In genomic region chr8:41818577-41818976, GRCm38 (mm10) we compare ENCODE assay signal across 16 mouse cellular contexts.
DNase-seq lines count a peak whose midpoint lies in the region; ATAC-seq and TF ChIP-seq lines count a peak whose summit lies in the region.
"Had no signal": no experiment of that assay in that cellular context is flagged by ENCODE, and none has a peak within 500 bp of the region (broad histone marks: within the 10 kb centered on the region; RNA-seq: fewer than 3 reads in every experiment).

No protein-coding gene starts in this region.

- no peaks in the 10 kb centered on the region for H3K9me3 ChIP-seq in hindbrain, embryonic 13.5 days
- no peaks in the 10 kb centered on the region for H3K9me3 ChIP-seq in hindbrain, embryonic 16.5 days (ENCODE audit: control insufficient read depth, low read length)
- no peaks in the 10 kb centered on the region for H3K9me3 ChIP-seq in embryonic facial prominence, embryonic 10.5 days
- no peaks in the 10 kb centered on the region for H3K9me3 ChIP-seq in limb, embryonic 12.5 days
- H3K9me3 ChIP-seq: neural tube, embryonic 13.5 days had no signal

- H3K4me2 ChIP-seq in hindbrain, embryonic 13.5 days, result no peak overlapping the region
- no peak overlapping the region for H3K4me2 ChIP-seq in hindbrain, embryonic 16.5 days (ENCODE audit: low read length)
- no peak overlapping the region for H3K4me2 ChIP-seq in limb, embryonic 12.5 days
- H3K4me2 ChIP-seq: neural tube, embryonic 13.5 days had no signal

- ATAC-seq in hindbrain, embryonic 13.5 days (ENCODE audit: low FRiP score), result no peak
- ATAC-seq in hindbrain, embryonic 16.5 days, result no peak
- ATAC-seq in limb, embryonic 12.5 days (ENCODE audit: insufficient number of reproducible peaks, insufficient read depth, low FRiP score, low TSS enrichment, low read depth), result 0 out of 2 replicates have a peak, but pooled peaks have one; percentile 26
- ATAC-seq in granulocyte monocyte progenitor cell, adult 5-6 weeks (replicated peaks; ENCODE audit: poor library complexity, severe bottlenecking), result no peak
- ATAC-seq: forebrain, postnatal 0 days; intestine, embryonic 16.5 days; liver, postnatal 0 days had no signal

- H3K36me3 ChIP-seq in hindbrain, embryonic 13.5 days, result no peaks in the 10 kb centered on the region
- H3K36me3 ChIP-seq in hindbrain, embryonic 16.5 days (ENCODE audit: control insufficient read depth, insufficient read depth, low read length), result no peaks in the 10 kb centered on the region
- no peaks in the 10 kb centered on the region for H3K36me3 ChIP-seq in embryonic facial prominence, embryonic 10.5 days (replicated peaks)
- no peaks in the 10 kb centered on the region for H3K36me3 ChIP-seq in limb, embryonic 12.5 days
- H3K36me3 ChIP-seq: neural tube, embryonic 13.5 days had no signal

- TF ChIP-seq POLR2A in brain, embryonic 14.5 days (IDR thresholded peaks at IDR 0.05; ENCODE audit: borderline replicate concordance, extremely low read depth, insufficient read depth, insufficient read length, poor library complexity, severe bottlenecking), result no peak

- no peaks in the 10 kb centered on the region for H3K4me1 ChIP-seq in hindbrain, embryonic 13.5 days (replicated peaks)
- H3K4me1 ChIP-seq in hindbrain, embryonic 16.5 days (ENCODE audit: control insufficient read depth, insufficient read depth, low read depth, low read length), result no peaks in the 10 kb centered on the region
- peaks cover 9% of the 10 kb centered on the region for H3K4me1 ChIP-seq in embryonic facial prominence, embryonic 10.5 days
- peaks cover 22% of the 10 kb centered on the region for H3K4me1 ChIP-seq in limb, embryonic 12.5 days (replicated peaks)
- H3K4me1 ChIP-seq: neural tube, embryonic 13.5 days had no signal

- H3K9ac ChIP-seq in hindbrain, embryonic 13.5 days, result no peak overlapping the region
- no peak overlapping the region for H3K9ac ChIP-seq in hindbrain, embryonic 16.5 days (ENCODE audit: low read depth, low read length)
- H3K9ac ChIP-seq in limb, embryonic 12.5 days (replicated peaks), result no peak overlapping the region
- H3K9ac ChIP-seq: forebrain, postnatal 0 days; liver, postnatal 0 days; neural tube, embryonic 13.5 days had no signal

- WGBS in hindbrain, embryonic 13.5 days, result 69% methylated on average over 5 of the region's 5 CpGs
- WGBS in hindbrain, embryonic 16.5 days, result 65% methylated on average over 5 of the region's 5 CpGs
- WGBS in embryonic facial prominence, embryonic 10.5 days, result 68% methylated on average over 5 of the region's 5 CpGs
- WGBS in limb, embryonic 12.5 days, result 49% methylated on average over 5 of the region's 5 CpGs

- H3K27me3 ChIP-seq in hindbrain, embryonic 13.5 days, result no peaks in the 10 kb centered on the region
- H3K27me3 ChIP-seq in hindbrain, embryonic 16.5 days (replicated peaks; ENCODE audit: control insufficient read depth, insufficient read depth, low read length), result no peaks in the 10 kb centered on the region
- no peaks in the 10 kb centered on the region for H3K27me3 ChIP-seq in embryonic facial prominence, embryonic 10.5 days (replicated peaks; ENCODE audit: low read depth, poor library complexity, severe bottlenecking)
- H3K27me3 ChIP-seq in limb, embryonic 12.5 days, result no peaks in the 10 kb centered on the region
- H3K27me3 ChIP-seq: neural tube, embryonic 13.5 days had no signal

- peak; percentile 39 for DNase-seq in brain, embryonic 14.5 days (ENCODE audit: low read depth)
- no peak for DNase-seq in embryonic facial prominence, embryonic 10.5 days (ENCODE audit: low spot score)
- DNase-seq in cerebellum, adult 11 months, result no peak
- DNase-seq: forebrain, postnatal 0 days; gastrocnemius, postnatal 25 days; kidney, postnatal 4 days; liver; liver, postnatal 0 days; lung, postnatal 10 days; thymus, postnatal 14 days had no signal

- no peak for TF ChIP-seq CTCF in brain, embryonic 14.5 days (IDR thresholded peaks at IDR 0.05; ENCODE audit: borderline replicate concordance, extremely low read depth, insufficient read depth, insufficient read length)

- H3K4me3 ChIP-seq in hindbrain, embryonic 13.5 days, result no peak overlapping the region
- no peak overlapping the region for H3K4me3 ChIP-seq in hindbrain, embryonic 16.5 days (ENCODE audit: low read length)
- no peak overlapping the region for H3K4me3 ChIP-seq in embryonic facial prominence, embryonic 10.5 days
- no peak overlapping the region for H3K4me3 ChIP-seq in limb, embryonic 12.5 days (replicated peaks)
- H3K4me3 ChIP-seq: neural tube, embryonic 13.5 days had no signal

- peak overlapping the region; percentile 44; the same call in 1 of the 2 replicates for H3K27ac ChIP-seq in hindbrain, embryonic 13.5 days
- no peak overlapping the region for H3K27ac ChIP-seq in hindbrain, embryonic 16.5 days (ENCODE audit: low read depth, low read length)
- H3K27ac ChIP-seq in embryonic facial prominence, embryonic 10.5 days (replicated peaks), result peak overlapping the region; percentile 36; the same call in 1 of the 2 replicates
- H3K27ac ChIP-seq in limb, embryonic 12.5 days, result peak overlapping the region; percentile 73
- H3K27ac ChIP-seq: neural tube, embryonic 13.5 days had no signal
